21 mouse cellular contexts compared by ENCODE assay signal in the genomic region with DNA sequence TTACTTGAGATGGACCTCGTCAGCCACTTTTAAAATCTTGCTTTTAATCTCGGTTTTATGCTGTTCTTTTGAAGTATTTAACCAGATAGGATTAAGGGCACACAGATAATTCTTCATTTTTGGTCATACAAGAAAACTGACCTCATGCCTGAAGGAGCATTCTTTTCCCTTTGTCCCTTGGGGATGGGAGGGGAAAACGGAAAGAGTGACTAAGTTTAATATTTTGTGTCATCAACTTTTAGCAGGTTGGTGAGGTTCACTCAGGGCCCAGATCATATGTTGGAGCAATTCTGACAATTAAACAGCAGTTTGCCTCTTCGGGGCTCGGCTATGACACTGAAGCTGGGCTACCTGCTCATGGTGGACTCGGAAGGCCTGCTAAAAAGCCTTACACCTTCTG. TPM values are rescaled to one million over a fixed set of nuclear protein-coding genes. Genes with fewer than 3 reads are reported as not detected.
A peak's percentile ranks its signal among the peaks of the same experiment; 100 is the strongest.
DNase-seq lines count a peak whose midpoint lies in the region; ATAC-seq and TF ChIP-seq lines count a peak whose summit lies in the region.
"Had no signal": no experiment of that assay in that cellular context is flagged by ENCODE, and none has a peak within 500 bp of the region (broad histone marks: within the 10 kb centered on the region; RNA-seq: fewer than 3 reads in every experiment).

No protein-coding gene starts in this region.

- no peaks in the 10 kb centered on the region for H3K27me3 ChIP-seq in heart, embryonic 12.5 days (replicated peaks)
- H3K27me3 ChIP-seq in liver, embryonic 12.5 days (replicated peaks): no peaks in the 10 kb centered on the region
- no peaks in the 10 kb centered on the region for H3K27me3 ChIP-seq in stomach, postnatal 0 days (ENCODE audit: control insufficient read depth, insufficient read depth, low read length)
- H3K27me3 ChIP-seq in kidney, embryonic 14.5 days (ENCODE audit: control insufficient read depth, insufficient read depth, low read length): no peaks in the 10 kb centered on the region
- H3K27me3 ChIP-seq: forebrain, embryonic 15.5 days; hindbrain, embryonic 13.5 days; midbrain, embryonic 15.5 days; neural tube, embryonic 15.5 days; Patski had no signal

- TF ChIP-seq CTCF in stomach, postnatal 0 days (IDR thresholded peaks at IDR 0.05; ENCODE audit: low read depth): no peak

- H3K27ac ChIP-seq in heart, embryonic 12.5 days (ENCODE audit: poor library complexity, severe bottlenecking): no peak overlapping the region
- peak overlapping the region; percentile 57; the same call in 1 of the 2 replicates for H3K27ac ChIP-seq in liver, embryonic 12.5 days
- H3K27ac ChIP-seq in stomach, postnatal 0 days (replicated peaks): no peak overlapping the region
- H3K27ac ChIP-seq in kidney, embryonic 14.5 days (ENCODE audit: low read depth, low read length): no peak overlapping the region
- H3K27ac ChIP-seq: forebrain, embryonic 15.5 days; hindbrain, embryonic 13.5 days; midbrain, embryonic 15.5 days; neural tube, embryonic 15.5 days had no signal

- H3K4me3 ChIP-seq in heart, embryonic 12.5 days: no peak overlapping the region
- no peak overlapping the region for H3K4me3 ChIP-seq in liver, embryonic 12.5 days
- no peak overlapping the region for H3K4me3 ChIP-seq in stomach, postnatal 0 days (ENCODE audit: low read depth, low read length)
- no peak overlapping the region for H3K4me3 ChIP-seq in kidney, embryonic 14.5 days (ENCODE audit: low read length)
- H3K4me3 ChIP-seq: forebrain, embryonic 15.5 days; hindbrain, embryonic 13.5 days; midbrain, embryonic 15.5 days; neural tube, embryonic 15.5 days had no signal

- no peaks in the 10 kb centered on the region for H3K9me3 ChIP-seq in heart, embryonic 12.5 days (replicated peaks)
- H3K9me3 ChIP-seq in liver, embryonic 12.5 days (replicated peaks): no peaks in the 10 kb centered on the region
- no peaks in the 10 kb centered on the region for H3K9me3 ChIP-seq in stomach, postnatal 0 days (ENCODE audit: control insufficient read depth, low read length)
- no peaks in the 10 kb centered on the region for H3K9me3 ChIP-seq in kidney, embryonic 14.5 days (ENCODE audit: control insufficient read depth, low read length)
- H3K9me3 ChIP-seq: forebrain, embryonic 15.5 days; hindbrain, embryonic 13.5 days; midbrain, embryonic 15.5 days; neural tube, embryonic 15.5 days had no signal

- H3K4me1 ChIP-seq in heart, embryonic 12.5 days (replicated peaks): peaks cover 10% of the 10 kb centered on the region; the same call in 1 of the 2 replicates
- H3K4me1 ChIP-seq in liver, embryonic 12.5 days: peaks cover 42% of the 10 kb centered on the region
- H3K4me1 ChIP-seq in stomach, postnatal 0 days (replicated peaks; ENCODE audit: control insufficient read depth, insufficient read depth): no peaks in the 10 kb centered on the region
- H3K4me1 ChIP-seq in kidney, embryonic 14.5 days (ENCODE audit: control insufficient read depth, insufficient read depth, low read length): no peaks in the 10 kb centered on the region
- H3K4me1 ChIP-seq: forebrain, embryonic 15.5 days; midbrain, embryonic 15.5 days; neural tube, embryonic 15.5 days had no signal

- WGBS in heart, embryonic 12.5 days: 81% methylated on average over 6 of the region's 6 CpGs
- 76% methylated on average over 6 of the region's 6 CpGs for WGBS in liver, embryonic 12.5 days (ENCODE audit: insufficient replicate concordance)
- 88% methylated on average over 6 of the region's 6 CpGs for whole genome bisulfite sequencing in stomach, postnatal 0 days
- 91% methylated on average over 6 of the region's 6 CpGs for WGBS in kidney, embryonic 14.5 days

- DNase-seq in heart, adult 8-10 months (ENCODE audit: low spot score): peak; percentile 77
- peak; percentile 20 for DNase-seq in 3134 (ENCODE audit: extremely low read depth, insufficient read length, low spot score)
- peak; percentile 51 for DNase-seq in NIH3T3 (ENCODE audit: low read depth)
- DNase-seq in stomach, postnatal 0 days (ENCODE audit: low spot score): no peak
- DNase-seq in cerebellum, postnatal 4 days (ENCODE audit: low spot score in 2 of 2): no peak
- DNase-seq: cerebellum, adult 8-10 months; embryo, embryonic 11 days; gastrocnemius, postnatal 25 days; kidney, adult 11 months; lung, adult 18-20 months; lung, postnatal 4 days; retina, postnatal 1 day; spleen, adult 18-20 months had no signal

- H3K4me2 ChIP-seq in heart, embryonic 12.5 days: no peak overlapping the region
- no peak overlapping the region for H3K4me2 ChIP-seq in liver, embryonic 12.5 days
- no peak overlapping the region for H3K4me2 ChIP-seq in stomach, postnatal 0 days (replicated peaks; ENCODE audit: low read depth)
- no peak overlapping the region for H3K4me2 ChIP-seq in kidney, embryonic 14.5 days (replicated peaks; ENCODE audit: low read depth, low read length)
- H3K4me2 ChIP-seq: forebrain, embryonic 15.5 days; hindbrain, embryonic 13.5 days; midbrain, embryonic 15.5 days; neural tube, embryonic 15.5 days had no signal

- H3K9ac ChIP-seq in heart, embryonic 12.5 days: no peak overlapping the region
- no peak overlapping the region for H3K9ac ChIP-seq in liver, embryonic 12.5 days
- H3K9ac ChIP-seq in stomach, postnatal 0 days (ENCODE audit: low read length): no peak overlapping the region
- H3K9ac ChIP-seq in kidney, embryonic 14.5 days (ENCODE audit: low read depth, low read length): no peak overlapping the region
- H3K9ac ChIP-seq: forebrain, embryonic 15.5 days; hindbrain, embryonic 13.5 days; midbrain, embryonic 15.5 days; neural tube, embryonic 15.5 days had no signal

- H3K36me3 ChIP-seq in heart, embryonic 12.5 days: no peaks in the 10 kb centered on the region
- H3K36me3 ChIP-seq in liver, embryonic 12.5 days: 0 out of 2 replicates have a peak, but pooled peaks cover 4% of the 10 kb centered on the region
- H3K36me3 ChIP-seq in stomach, postnatal 0 days (ENCODE audit: control insufficient read depth, insufficient read depth, low read length): no peaks in the 10 kb centered on the region
- no peaks in the 10 kb centered on the region for H3K36me3 ChIP-seq in kidney, embryonic 14.5 days (ENCODE audit: control insufficient read depth, insufficient read depth, low read length)
- H3K36me3 ChIP-seq: forebrain, embryonic 15.5 days; hindbrain, embryonic 13.5 days; midbrain, embryonic 15.5 days; neural tube, embryonic 15.5 days had no signal

- ATAC-seq in heart, embryonic 12.5 days (ENCODE audit: insufficient number of reproducible peaks, low FRiP score): no peak
- ATAC-seq in liver, embryonic 12.5 days: no peak
- ATAC-seq in stomach, postnatal 0 days (ENCODE audit: low FRiP score, low TSS enrichment): no peak
- ATAC-seq in kidney, embryonic 14.5 days (ENCODE audit: low FRiP score, low TSS enrichment): no peak
- ATAC-seq: forebrain, embryonic 15.5 days; midbrain, embryonic 15.5 days; Patski had no signal

- TF ChIP-seq EP300 in stomach, postnatal 0 days (optimal IDR thresholded peaks at IDR 0.05): no peak

RNA-seq across cellular contexts. Expression of a gene that starts 60.0 kb away (rescaled TPM):
- 10 to 100 TPM; 11.5 to 14.6 (median 13.3) TPM for total RNA-seq in heart, adult 8-10 months (2022)
- polyA plus RNA-seq in heart, embryonic 12.5 days (2016; fragmentation: Nextera tagmentation; extraction: Ambion mirVana): 7.3 and 8.2 TPM in 2 replicates
- 5.7 and 6.1 TPM in 2 replicates for polyA plus RNA-seq in liver, embryonic 12.5 days (2016; fragmentation: Nextera tagmentation; extraction: Ambion mirVana)
- polyA plus RNA-seq in stomach, postnatal 0 days (2015; fragmentation: Nextera tagmentation; extraction: Ambion mirVana): 3.1 and 3.3 TPM in 2 replicates
- polyA plus RNA-seq in kidney, embryonic 14.5 days (2014; fragmentation: Nextera tagmentation; extraction: Ambion mirVana): 8.3 and 12.9 TPM in 2 replicates

Comparison
In these comparisons a context has a peak if more than half of its experiments do, and no peak if none do; other contexts are left out.
1. DNase-seq: peak in heart, adult 8-10 months (single experiment), 3134 (single experiment) and NIH3T3 (single experiment); none in stomach, postnatal 0 days (single experiment) and cerebellum, postnatal 4 days (0 of 2).